Mouse (Mus musculus): Measurements from ENCODE around the gene Yju2.

Gene Yju2

GRCm38 (mm10) chr17:55986030-55986961 lies 27.4 kb downstream of the Yju2 start, which contains the start of gene Fsd1:
Fsd1 (plus strand) TSS chr17:55986509.
- no peaks in the 10 kb centered on the region for H3K9me3 ChIP-seq (ENCODE audit: low read length)
- peaks cover 22% of the 10 kb centered on the region for H3K4me1 ChIP-seq (replicated peaks; ENCODE audit: low read depth, low read length)
- peaks cover 22% of the 10 kb centered on the region for H3K27me3 ChIP-seq (ENCODE audit: insufficient read depth, low read length)
- peaks cover 22% of the 10 kb centered on the region for H3K36me3 ChIP-seq (ENCODE audit: insufficient read depth, low read length)
- TF ChIP-seq POU5F1 (IDR thresholded peaks at IDR 0.05; ENCODE audit: borderline replicate concordance, low read length) (no peak), NANOG (IDR thresholded peaks at IDR 0.05; ENCODE audit: borderline replicate concordance, low read length) (no peak), CTCF (conservative IDR thresholded peaks at IDR 0.05; ENCODE audit: low read length) (no peak)
- peak within 1 kb of the TSS; percentile 86 for H3K4me3 ChIP-seq (replicated peaks; ENCODE audit: low read length)

GRCm38 (mm10) chr17:55990278-55990898 lies 31.5 kb downstream of the Yju2 start:
- H3K9me3 ChIP-seq (ENCODE audit: low read length): no peaks in the 10 kb centered on the region
- no peak for TF ChIP-seq POU5F1 (IDR thresholded peaks at IDR 0.05; ENCODE audit: borderline replicate concordance, low read length)
- no peak for TF ChIP-seq CTCF (conservative IDR thresholded peaks at IDR 0.05; ENCODE audit: low read length)
- TF ChIP-seq NANOG (IDR thresholded peaks at IDR 0.05; ENCODE audit: borderline replicate concordance, low read length): no peak
- H3K36me3 ChIP-seq (ENCODE audit: insufficient read depth, low read length): peaks cover 47% of the 10 kb centered on the region
- H3K4me3 ChIP-seq (replicated peaks; ENCODE audit: low read length): peak overlapping the region; percentile 43
- peaks cover 16% of the 10 kb centered on the region for H3K27me3 ChIP-seq (ENCODE audit: insufficient read depth, low read length)
- H3K4me1 ChIP-seq (replicated peaks; ENCODE audit: low read depth, low read length): peaks cover 38% of the 10 kb centered on the region

GRCm38 (mm10) chr17:55996007-55996406 lies 37.1 kb downstream of the Yju2 start:
- TF ChIP-seq POU5F1 (IDR thresholded peaks at IDR 0.05; ENCODE audit: borderline replicate concordance, low read length) (no peak), CTCF (conservative IDR thresholded peaks at IDR 0.05; ENCODE audit: low read length) (no peak), NANOG (IDR thresholded peaks at IDR 0.05; ENCODE audit: borderline replicate concordance, low read length) (no peak)
- H3K27me3 ChIP-seq (ENCODE audit: insufficient read depth, low read length): peaks cover 4% of the 10 kb centered on the region; the same call in 1 of the 2 replicates
- peaks cover 54% of the 10 kb centered on the region for H3K4me1 ChIP-seq (replicated peaks; ENCODE audit: low read depth, low read length)
- H3K4me3 ChIP-seq (replicated peaks; ENCODE audit: low read length): peak overlapping the region; percentile 49
- H3K9me3 ChIP-seq (ENCODE audit: low read length): no peaks in the 10 kb centered on the region
- H3K36me3 ChIP-seq (ENCODE audit: insufficient read depth, low read length): peaks cover 53% of the 10 kb centered on the region

DNA sequence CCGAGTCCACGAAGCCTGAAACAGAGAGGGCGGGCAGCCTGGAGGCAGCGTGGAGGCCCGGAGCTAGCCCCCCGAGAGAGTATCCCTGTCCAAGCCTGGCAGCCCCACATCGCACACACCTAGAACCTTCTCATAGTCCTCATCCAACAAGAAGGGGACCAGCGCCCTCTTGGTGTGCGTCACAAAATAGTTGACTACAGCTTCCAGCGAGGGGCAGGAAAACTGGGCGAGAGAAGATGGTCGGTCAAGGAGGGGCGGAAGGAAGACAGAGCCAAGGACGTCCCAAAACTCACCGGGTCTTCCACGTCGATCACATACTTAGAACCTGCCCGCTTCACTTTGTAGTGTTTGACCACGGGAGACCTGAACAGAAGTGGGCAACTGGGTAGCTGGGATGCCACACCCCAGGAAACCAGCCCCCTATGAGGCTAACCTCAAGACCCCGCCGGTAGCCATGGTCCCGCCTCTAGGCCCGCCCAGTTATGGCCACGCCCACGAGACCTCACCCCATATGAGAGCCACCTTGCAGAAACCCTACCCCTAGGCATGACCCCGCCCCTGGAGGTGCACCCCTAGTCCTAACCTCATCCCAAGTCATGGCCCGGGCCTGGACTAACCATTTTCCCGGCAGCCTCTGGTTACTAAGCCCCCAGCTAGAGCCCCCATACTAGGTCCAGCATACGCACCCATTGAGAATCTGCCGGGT lies 41.0 kb downstream of the Yju2 start:
- TF ChIP-seq CTCF (conservative IDR thresholded peaks at IDR 0.05; ENCODE audit: low read length): no peak
- TF ChIP-seq POU5F1 (IDR thresholded peaks at IDR 0.05; ENCODE audit: borderline replicate concordance, low read length): no peak
- TF ChIP-seq NANOG (IDR thresholded peaks at IDR 0.05; ENCODE audit: borderline replicate concordance, low read length): no peak
- no peaks in the 10 kb centered on the region for H3K9me3 ChIP-seq (ENCODE audit: low read length)
- H3K4me1 ChIP-seq (replicated peaks; ENCODE audit: low read depth, low read length): peaks cover 45% of the 10 kb centered on the region

DNA sequence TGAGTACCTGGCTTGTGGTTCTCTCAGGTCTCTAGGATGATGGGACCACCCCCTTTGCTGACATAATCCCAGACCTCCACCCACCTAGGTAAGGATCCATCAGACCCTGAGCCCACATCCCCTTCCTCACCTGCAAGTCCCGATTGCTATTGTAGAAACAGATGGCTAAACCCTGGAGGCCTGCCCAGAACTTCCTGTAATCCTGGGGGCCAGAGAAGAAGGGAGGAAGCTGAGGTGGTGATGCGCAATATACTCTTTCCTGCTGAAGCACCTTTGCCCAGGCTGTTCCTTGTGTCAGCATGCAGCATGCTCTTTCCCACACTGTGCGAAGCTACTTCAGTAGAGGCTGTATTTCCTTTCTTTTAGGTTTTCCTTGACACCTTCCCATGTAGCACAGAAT lies 44.1 kb downstream of the Yju2 start:
- no peak overlapping the region for H3K4me3 ChIP-seq (replicated peaks; ENCODE audit: low read length)
- H3K27me3 ChIP-seq (ENCODE audit: insufficient read depth, low read length): peaks cover 16% of the 10 kb centered on the region
- TF ChIP-seq POU5F1 (IDR thresholded peaks at IDR 0.05; ENCODE audit: borderline replicate concordance, low read length) (no peak), CTCF (conservative IDR thresholded peaks at IDR 0.05; ENCODE audit: low read length) (no peak), NANOG (IDR thresholded peaks at IDR 0.05; ENCODE audit: borderline replicate concordance, low read length) (no peak)
- H3K4me1 ChIP-seq (replicated peaks; ENCODE audit: low read depth, low read length): peaks cover 54% of the 10 kb centered on the region
- 0 out of 2 replicates have a peak, but pooled peaks cover under 1% of the 10 kb centered on the region for H3K36me3 ChIP-seq (ENCODE audit: insufficient read depth, low read length)
- no peaks in the 10 kb centered on the region for H3K9me3 ChIP-seq (ENCODE audit: low read length)

More for the DNA sequence above, 41.0 kb downstream of the Yju2 start:
- Histone ChIP-seq H3K36me3 (ENCODE audit: insufficient read depth, low read length) (peaks cover 30% of the 10 kb centered on the region), H3K4me3 (replicated peaks; ENCODE audit: low read length) (peak overlapping the region; percentile 80), H3K27me3 (ENCODE audit: insufficient read depth, low read length) (peaks cover 16% of the 10 kb centered on the region)

DNA sequence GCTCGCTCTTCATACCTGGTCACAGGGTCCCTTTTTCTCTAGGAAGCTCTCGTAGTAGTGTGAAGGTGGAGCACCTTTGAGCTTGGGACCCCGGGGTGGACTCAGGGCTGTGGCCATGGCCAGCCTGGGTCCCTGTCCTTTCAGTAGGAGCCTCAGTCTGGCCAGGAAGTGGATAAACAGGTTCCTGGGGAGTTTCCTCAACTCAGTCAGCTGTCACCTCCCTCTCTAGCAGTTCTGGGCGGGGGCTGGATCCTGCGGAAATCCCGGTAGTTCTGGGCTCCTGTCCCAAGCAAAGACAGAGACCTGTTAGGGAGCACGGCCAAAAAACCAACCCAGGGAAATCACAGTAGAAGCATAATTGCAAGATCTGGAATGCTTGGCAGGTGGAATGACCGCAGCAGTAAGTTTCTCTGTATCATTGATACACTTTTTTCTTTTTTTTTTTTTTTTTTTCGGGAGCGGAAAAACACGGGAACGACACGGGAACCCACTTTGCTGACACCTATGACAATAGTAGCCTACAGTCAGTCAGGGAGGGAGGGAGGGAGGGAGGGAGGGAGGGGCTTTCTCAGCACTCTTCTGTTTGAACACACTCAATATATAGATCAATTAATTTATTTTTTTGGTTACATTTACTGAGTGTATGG lies 46.6 kb downstream of the Yju2 start, which contains the start of the genes Stap2 and Mpnd:
Gene Stap2, minus strand, starts transcription at position 170 of the 647 bp plus-strand sequence.
Gene Mpnd, plus strand, starts transcription at position 297 of the 647 bp plus-strand sequence.
- Histone ChIP-seq H3K9me3 (ENCODE audit: low read length) (no peaks in the 10 kb centered on the region), H3K27me3 (ENCODE audit: insufficient read depth, low read length) (peaks cover 16% of the 10 kb centered on the region), H3K4me3 (replicated peaks; ENCODE audit: low read length) (0 out of 2 replicates have a peak within 1 kb of the TSS, but pooled peaks have one; percentile 37), H3K4me1 (replicated peaks; ENCODE audit: low read depth, low read length) (peaks cover 52% of the 10 kb centered on the region), H3K36me3 (ENCODE audit: insufficient read depth, low read length) (0 out of 2 replicates have a peak, but pooled peaks cover 4% of the 10 kb centered on the region)
- no peak for TF ChIP-seq NANOG (IDR thresholded peaks at IDR 0.05; ENCODE audit: borderline replicate concordance, low read length)
- no peak for TF ChIP-seq POU5F1 (IDR thresholded peaks at IDR 0.05; ENCODE audit: borderline replicate concordance, low read length)
- TF ChIP-seq CTCF (conservative IDR thresholded peaks at IDR 0.05; ENCODE audit: low read length): no peak

GRCm38 (mm10) chr17:56006956-56007355 lies 48.1 kb downstream of the Yju2 start:
- TF ChIP-seq NANOG (IDR thresholded peaks at IDR 0.05; ENCODE audit: borderline replicate concordance, low read length): no peak
- H3K4me3 ChIP-seq (replicated peaks; ENCODE audit: low read length): peak overlapping the region; percentile 35; the same call in 1 of the 2 replicates
- peaks cover 59% of the 10 kb centered on the region for H3K4me1 ChIP-seq (replicated peaks; ENCODE audit: low read depth, low read length)
- H3K9me3 ChIP-seq (ENCODE audit: low read length): no peaks in the 10 kb centered on the region
- peaks cover 12% of the 10 kb centered on the region for H3K27me3 ChIP-seq (ENCODE audit: insufficient read depth, low read length)
- H3K36me3 ChIP-seq (ENCODE audit: insufficient read depth, low read length): peaks cover 16% of the 10 kb centered on the region

All from E14TG2a.4 (cell line).